Mouse (Mus musculus) brain, embryonic 18.5 days (tissue): ENCODE results near the gene Zfp691.

Source experiments
- DNase-seq: peaks from one replicate; pipeline ENCODE4 v3.0.0-alpha.2; 2012; ENCODE audit warnings: low read depth, low spot score

Zfp691 gene

GRCm38 (mm10) chr4:119124771-119125273 lies 49.2 kb downstream of the Zfp691 start:
- no peak for DNase-seq

GRCm38 (mm10) chr4:119121249-119121648 lies 52.7 kb downstream of the Zfp691 start:
- DNase-seq, result no peak

- no peak for DNase-seq
These were observed 53.9 kb downstream of the Zfp691 start for GRCm38 (mm10) chr4:119120095-119120494.
